Mouse (Mus musculus) spleen, postnatal 0 days (tissue): Measurements from ENCODE around the gene Olfr609. TPM values are rescaled to one million over a fixed set of nuclear protein-coding genes. Genes with fewer than 3 reads are reported as not detected.

Experiments used
- polyA plus RNA-seq: library from polyadenylated mRNA; unstranded; fragments of >200 nt; fragmentation: Nextera tagmentation; extraction: Ambion mirVana; gene quantifications from 2 replicates; pipeline ENCODE4 v1.2.1, GENCODE M21; 2015

The Olfr609 gene
- polyA plus RNA-seq, result not detected in 2 replicates

DNA sequence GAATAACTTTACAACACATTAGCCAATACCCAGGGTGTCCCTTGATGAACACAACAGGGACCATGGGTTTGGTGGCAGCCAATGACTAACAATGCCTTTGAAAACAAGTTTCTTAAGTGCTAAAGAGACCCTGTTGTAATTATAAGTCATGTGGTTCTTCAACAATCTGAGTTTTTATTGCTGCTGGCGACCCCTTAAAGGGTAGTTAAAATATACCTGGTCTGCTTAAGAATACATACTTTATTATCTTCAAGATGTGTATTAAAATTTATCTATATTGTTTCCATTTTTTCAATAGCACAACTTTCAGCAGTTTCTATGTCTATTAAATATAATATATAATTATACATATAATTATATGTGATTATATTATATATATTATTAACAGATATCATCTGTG, at the start of gene Olfr609:
Olfr609 (minus strand) TSS at position 101 of the 400 bp plus-strand sequence.

DNA sequence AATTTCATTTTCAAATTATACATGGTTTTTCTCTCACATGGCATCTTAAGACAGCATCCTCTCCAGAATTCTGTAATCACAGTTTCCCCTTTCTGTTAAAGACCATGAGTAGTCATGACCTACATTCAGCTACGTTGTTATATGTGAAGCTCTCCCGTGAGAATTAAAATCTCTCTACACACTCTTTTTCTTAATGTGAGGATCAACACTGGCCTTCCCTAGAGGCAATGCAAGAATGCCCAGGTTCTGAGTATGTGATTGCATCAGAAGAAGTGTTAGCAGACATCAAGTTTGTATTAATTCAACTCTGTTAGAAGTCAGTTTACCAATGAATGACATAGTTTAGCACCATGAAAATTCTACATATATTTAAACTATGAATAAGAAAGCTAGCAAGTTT, 44.8 kb upstream of the Olfr609 start, which contains the start of gene Olfr612:
Olfr612 (minus strand) TSS at position 101 of the 400 bp plus-strand sequence.

DNA sequence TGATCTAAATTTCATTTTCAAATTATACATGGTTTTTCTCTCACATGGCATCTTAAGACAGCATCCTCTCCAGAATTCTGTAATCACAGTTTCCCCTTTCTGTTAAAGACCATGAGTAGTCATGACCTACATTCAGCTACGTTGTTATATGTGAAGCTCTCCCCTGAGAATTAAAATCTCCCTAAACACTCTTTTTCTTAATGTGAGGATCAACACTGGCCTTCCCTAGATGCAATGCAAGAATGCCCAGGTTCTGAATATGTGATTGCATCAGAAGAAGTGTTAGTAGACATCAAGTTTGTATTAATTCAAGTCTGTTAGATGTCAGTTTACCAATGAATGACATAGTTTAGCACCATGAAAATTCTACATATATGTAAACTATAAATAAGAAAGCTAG, 22.9 kb upstream of the Olfr609 start, which contains the start of gene Olfr611:
Olfr611 (minus strand) TSS at position 101 of the 400 bp plus-strand sequence.

DNA sequence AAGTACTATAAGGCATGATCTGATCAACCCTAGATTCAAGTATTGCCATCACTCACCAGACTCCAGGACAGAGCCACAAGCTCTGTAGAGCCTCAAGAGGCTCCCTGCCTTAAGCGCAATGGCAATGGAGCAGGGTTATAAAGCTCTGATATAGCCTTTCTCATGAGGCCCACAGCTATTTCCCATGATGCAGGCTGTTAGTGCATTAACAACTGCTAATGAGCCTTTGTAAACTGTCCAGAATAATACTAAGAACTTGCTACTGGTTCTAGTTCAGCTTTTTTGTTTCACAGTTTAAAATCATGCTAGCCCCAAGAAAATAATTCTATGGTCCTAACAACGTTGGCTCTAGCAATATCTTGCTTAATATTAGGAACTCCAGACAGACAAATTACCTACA, 14.2 kb upstream of the Olfr609 start, which contains the start of gene Olfr610:
Olfr610 (minus strand) TSS at position 101 of the 400 bp plus-strand sequence.

DNA sequence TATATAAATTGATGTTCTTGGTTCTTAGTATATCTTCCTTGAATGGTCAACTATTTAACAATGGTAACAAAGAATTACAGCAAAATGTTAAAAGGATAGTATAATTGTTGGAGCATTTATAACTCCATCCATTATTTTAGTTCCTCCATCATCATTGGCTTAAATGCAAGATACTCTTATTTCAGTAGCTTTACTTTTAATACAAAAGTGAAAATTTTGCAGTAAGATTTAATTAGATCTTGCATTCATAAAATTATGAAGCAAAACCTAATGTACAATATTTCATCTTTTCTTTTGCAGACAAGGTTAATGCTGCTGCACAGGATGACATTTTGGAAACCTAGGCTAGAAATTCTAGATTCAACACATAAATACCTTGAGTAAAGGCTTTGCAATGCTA, 28.3 kb downstream of the Olfr609 start, which contains the start of gene Olfr608:
Olfr608 (plus strand) TSS at position 301 of the 400 bp plus-strand sequence.

DNA sequence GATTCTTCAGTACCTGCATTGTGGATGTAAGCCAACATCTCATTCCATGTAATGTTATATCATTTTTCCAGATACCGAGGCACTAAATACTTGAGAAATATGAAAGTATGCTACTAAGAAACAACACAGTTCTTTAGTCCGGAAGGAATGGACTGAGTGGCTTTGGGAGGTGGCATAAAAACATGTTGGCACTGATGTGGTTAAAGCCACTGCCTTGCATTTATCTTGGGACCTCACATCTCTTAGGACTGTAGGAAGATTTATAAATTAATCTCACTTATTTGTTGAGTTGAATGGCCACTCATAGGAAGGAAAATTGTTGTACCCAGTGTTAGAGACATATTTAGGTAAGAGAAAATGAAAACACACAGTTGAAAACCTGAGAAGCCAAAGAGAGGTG, 49.1 kb downstream of the Olfr609 start, which contains the start of gene Olfr606:
Olfr606 (plus strand) TSS at position 301 of the 400 bp plus-strand sequence.

DNA sequence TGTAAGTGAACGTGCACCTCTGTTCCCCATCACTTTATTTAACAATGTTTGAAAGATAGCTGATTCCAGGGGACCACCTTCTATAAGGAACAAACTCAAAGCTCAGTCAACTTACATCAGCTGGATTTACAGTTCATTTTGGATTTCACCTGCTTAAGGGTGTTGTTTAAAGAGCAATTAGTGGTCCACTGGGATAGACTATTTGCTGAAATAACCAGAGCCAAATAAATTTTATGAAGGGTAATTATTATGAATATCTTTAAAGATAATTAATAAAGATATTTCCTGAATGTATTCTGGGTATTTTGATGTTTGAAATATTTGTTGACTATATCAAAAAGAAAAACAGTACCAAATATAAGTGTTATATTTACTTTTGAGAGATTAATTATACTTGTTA, 52.5 kb downstream of the Olfr609 start, which contains the start of gene Olfr605:
Olfr605 (minus strand) TSS at position 101 of the 400 bp plus-strand sequence.

Other genes with a start within 250 kb of the Olfr609 start
- not detected in 2 replicates for gene Usp17ld, start 245.6 kb downstream of the Olfr609 start, polyA plus RNA-seq
- gene Olfr596, start 192.4 kb downstream of the Olfr609 start, polyA plus RNA-seq, result not detected in 2 replicates
- not detected in 2 replicates for gene Olfr597, start 181.7 kb downstream of the Olfr609 start, polyA plus RNA-seq
- gene Olfr598, start 174.5 kb downstream of the Olfr609 start, polyA plus RNA-seq, result not detected in 2 replicates
- not detected in 2 replicates for gene Olfr599, start 162.1 kb downstream of the Olfr609 start, polyA plus RNA-seq
- not detected in 2 replicates for gene Olfr600, start 148.4 kb downstream of the Olfr609 start, polyA plus RNA-seq
- gene Olfr601, start 135.4 kb downstream of the Olfr609 start, polyA plus RNA-seq, result not detected in 2 replicates
- gene Olfr603, start 111.9 kb downstream of the Olfr609 start, polyA plus RNA-seq, result not detected in 2 replicates
- not detected in 2 replicates for gene Usp17lc, start 83.0 kb downstream of the Olfr609 start, polyA plus RNA-seq
- not detected in 2 replicates for gene Olfr605, start 52.6 kb downstream of the Olfr609 start, polyA plus RNA-seq
- not detected in 2 replicates for gene Olfr606, start 49.0 kb downstream of the Olfr609 start, polyA plus RNA-seq
- gene Olfr607, start 33.9 kb downstream of the Olfr609 start, polyA plus RNA-seq, result not detected in 2 replicates
- not detected in 2 replicates for gene Olfr608, start 28.2 kb downstream of the Olfr609 start, polyA plus RNA-seq
- not detected in 2 replicates for gene Olfr610, start 14.1 kb upstream of the Olfr609 start, polyA plus RNA-seq
- gene Olfr611, start 22.8 kb upstream of the Olfr609 start, polyA plus RNA-seq, result not detected in 2 replicates
- not detected in 2 replicates for gene Olfr612, start 44.7 kb upstream of the Olfr609 start, polyA plus RNA-seq
- gene Olfr613, start 50.0 kb upstream of the Olfr609 start, polyA plus RNA-seq, result not detected in 2 replicates
- gene Olfr615, start 58.0 kb upstream of the Olfr609 start, polyA plus RNA-seq, result not detected in 2 replicates
- not detected in 2 replicates for gene Olfr616, start 71.1 kb upstream of the Olfr609 start, polyA plus RNA-seq
- not detected in 2 replicates for gene Olfr617, start 75.0 kb upstream of the Olfr609 start, polyA plus RNA-seq
- not detected in 2 replicates for gene Olfr618, start 92.0 kb upstream of the Olfr609 start, polyA plus RNA-seq
- gene Olfr619, start 102.5 kb upstream of the Olfr609 start, polyA plus RNA-seq, result not detected in 2 replicates
- gene Olfr620, start 114.5 kb upstream of the Olfr609 start, polyA plus RNA-seq, result not detected in 2 replicates
- gene Olfr622, start 144.6 kb upstream of the Olfr609 start, polyA plus RNA-seq, result not detected in 2 replicates
- gene Olfr623, start 165.6 kb upstream of the Olfr609 start, polyA plus RNA-seq, result not detected in 2 replicates
- gene Olfr624, start 173.1 kb upstream of the Olfr609 start, polyA plus RNA-seq, result 0.02 and 0.08 TPM in 2 replicates
- gene Olfr625-ps1, start 184.7 kb upstream of the Olfr609 start, polyA plus RNA-seq, result not detected in 2 replicates
- gene Olfr243, start 216.6 kb upstream of the Olfr609 start, polyA plus RNA-seq, result not detected in 2 replicates
- gene Olfr628, start 232.3 kb upstream of the Olfr609 start, polyA plus RNA-seq, result not detected in 2 replicates
- gene Olfr629, start 246.9 kb upstream of the Olfr609 start, polyA plus RNA-seq, result 0.14 and 0.19 TPM in 2 replicates